Mouse (Mus musculus) erythroblast, embryonic 14.5 days (primary cell): ENCODE data around the gene Lrrfip1.

Experiments used
- GATA1 ChIP-seq: IDR thresholded peaks from 2 replicates; pipeline ENCODE4 v1.6.1; 2012; ENCODE audit warnings: low read length, inconsistent platforms, mixed read lengths
- TAL1 ChIP-seq: IDR thresholded peaks from 3 replicates; pipeline ENCODE4 v1.6.1; 2012; ENCODE audit warnings: low read length, inconsistent platforms, mixed read lengths

DNA sequence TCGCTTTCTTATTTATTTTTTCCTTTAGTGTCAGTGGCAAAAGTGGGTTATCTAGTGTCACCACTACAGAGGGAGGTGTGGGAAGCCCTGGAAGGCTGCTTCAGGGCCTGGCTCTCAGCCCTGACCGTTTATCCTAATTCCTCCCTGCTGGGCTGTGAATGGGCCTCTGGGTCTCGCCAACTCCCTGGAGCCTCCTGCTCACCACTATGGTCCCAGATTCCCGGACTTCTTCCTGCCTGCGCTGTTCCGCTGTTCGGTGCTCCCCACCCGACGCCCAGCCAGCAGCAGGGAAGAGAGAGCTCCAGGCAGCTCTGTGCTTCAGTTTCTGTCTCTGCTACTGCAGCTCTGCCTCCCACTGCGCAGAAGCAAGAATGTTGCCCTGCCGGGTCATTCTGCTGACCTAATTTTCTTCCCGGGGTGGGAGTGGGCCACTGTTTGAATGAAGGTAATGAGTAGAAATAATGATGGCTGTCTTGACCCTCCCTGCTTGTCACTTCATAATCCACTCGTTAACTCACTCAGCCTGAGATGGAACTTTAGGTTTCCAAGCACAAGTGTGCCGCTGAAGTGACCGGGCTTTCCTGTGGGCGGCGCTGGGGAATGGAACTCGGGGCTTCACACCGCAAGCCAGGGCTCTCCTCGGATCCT is 18.7 kb downstream of the Lrrfip1 start:
- TF ChIP-seq GATA1 (no peak), TAL1 (no peak)
